8 mouse cellular contexts compared by ENCODE assay signal in the genomic region with DNA sequence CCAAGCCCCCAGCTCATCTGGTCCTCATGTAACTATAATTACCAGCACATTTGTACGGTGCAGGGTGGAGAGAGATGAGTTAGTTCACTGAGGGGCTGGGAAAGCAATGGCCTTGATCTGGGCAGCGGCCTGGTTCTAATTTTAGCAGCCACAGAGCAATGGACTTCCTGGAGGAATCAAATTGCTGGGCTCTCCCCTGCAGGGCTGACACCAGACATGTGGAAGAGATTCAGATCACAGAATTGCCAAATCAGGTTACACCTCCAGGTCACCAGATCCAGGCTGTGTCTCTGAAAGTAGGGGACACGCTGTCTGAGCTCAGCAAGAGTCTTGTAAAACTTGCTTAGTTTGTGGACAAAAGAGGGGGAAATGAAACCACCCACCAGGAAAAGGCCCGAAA. TPM values are rescaled to one million over a fixed set of nuclear protein-coding genes. Genes with fewer than 3 reads are reported as not detected.
DNase-seq lines count a peak whose midpoint lies in the region; ATAC-seq lines count a peak whose summit lies in the region.

No protein-coding gene starts in this region.

- H3K4me1 ChIP-seq in heart, embryonic 11.5 days (ENCODE audit: control insufficient read depth, insufficient read depth, low read length), result peaks cover 17% of the 10 kb centered on the region
- H3K4me1 ChIP-seq in kidney, embryonic 15.5 days, result peaks cover 50% of the 10 kb centered on the region

- H3K27me3 ChIP-seq in heart, embryonic 11.5 days (ENCODE audit: control insufficient read depth, insufficient read depth, low read length), result no peaks in the 10 kb centered on the region
- H3K27me3 ChIP-seq in kidney, embryonic 15.5 days, result no peaks in the 10 kb centered on the region

- no peak overlapping the region for H3K9ac ChIP-seq in heart, embryonic 11.5 days (ENCODE audit: low read depth, low read length)
- H3K9ac ChIP-seq in kidney, embryonic 15.5 days, result no peak overlapping the region

- peak; percentile 60 for ATAC-seq in heart, embryonic 11.5 days (replicated peaks; ENCODE audit: insufficient number of reproducible peaks, low FRiP score, low TSS enrichment)
- ATAC-seq in kidney, embryonic 15.5 days (replicated peaks; ENCODE audit: low FRiP score), result peak; percentile 59

- no peaks in the 10 kb centered on the region for H3K9me3 ChIP-seq in heart, embryonic 11.5 days (replicated peaks; ENCODE audit: control insufficient read depth, low read length)
- no peaks in the 10 kb centered on the region for H3K9me3 ChIP-seq in kidney, embryonic 15.5 days (replicated peaks)

- DNase-seq in layer of hippocampus, adult 9-11 months, result peak; percentile 65
- no peak for DNase-seq in layer of hippocampus, adult 9-10 months (ENCODE audit: low spot score)
- peak; percentile 61 for DNase-seq in embryo, embryonic 11.5 days (ENCODE audit: low read depth, low spot score)
- peak; percentile 34 for DNase-seq in lung, postnatal 14 days
- DNase-seq in testis, postnatal 10 days (ENCODE audit: low spot score), result peak; percentile 57
- no peak for DNase-seq in spleen, postnatal 14 days (ENCODE audit: low spot score in 2 of 2)

- no peaks in the 10 kb centered on the region for H3K36me3 ChIP-seq in heart, embryonic 11.5 days (ENCODE audit: control insufficient read depth, insufficient read depth, low read length)
- no peaks in the 10 kb centered on the region for H3K36me3 ChIP-seq in kidney, embryonic 15.5 days

- H3K4me3 ChIP-seq in heart, embryonic 11.5 days (ENCODE audit: low read depth, low read length), result no peak overlapping the region
- H3K4me3 ChIP-seq in kidney, embryonic 15.5 days (replicated peaks), result no peak overlapping the region

- peak overlapping the region; percentile 90 for H3K27ac ChIP-seq in heart, embryonic 11.5 days (ENCODE audit: low read depth, low read length)
- peak overlapping the region; percentile 76 for H3K27ac ChIP-seq in kidney, embryonic 15.5 days

- H3K4me2 ChIP-seq in heart, embryonic 11.5 days, result peak overlapping the region; percentile 22
- H3K4me2 ChIP-seq in kidney, embryonic 15.5 days, result no peak overlapping the region

- 6% methylated on average over 4 of the region's 4 CpGs for WGBS in heart, embryonic 11.5 days (ENCODE audit: insufficient replicate concordance)
- 10% methylated on average over 4 of the region's 4 CpGs for WGBS in kidney, embryonic 15.5 days

RNA-seq across cellular contexts. Expression of a gene that starts 19.3 kb away (rescaled TPM):
- polyA plus RNA-seq in heart, embryonic 11.5 days (2014; fragmentation: Nextera tagmentation; extraction: Ambion mirVana), result 3.6 and 5.2 TPM in 2 replicates
- 0.17 TPM in 1 of 2 replicates, not detected in the other for polyA plus RNA-seq in kidney, embryonic 15.5 days (2015; fragmentation: Nextera tagmentation; extraction: Ambion mirVana)

Comparison
In these comparisons a context has a peak if more than half of its experiments do, and no peak if none do; other contexts are left out.
1. DNase-seq: peak in layer of hippocampus, adult 9-11 months (single experiment), embryo, embryonic 11.5 days (single experiment), lung, postnatal 14 days (single experiment) and testis, postnatal 10 days (single experiment); none in layer of hippocampus, adult 9-10 months (single experiment) and spleen, postnatal 14 days (0 of 2).